Mouse (Mus musculus) cerebellum, adult 2 months (tissue): ENCODE measurements around the gene Unc93a. TPM values are rescaled to one million over a fixed set of nuclear protein-coding genes. Genes with fewer than 3 reads are reported as not detected.
"Not testable (repeated sequence)": the region's sequence is repeated elsewhere in the genome, so short reads cannot be mapped to it uniquely, and the experiment has no call there.

Experiments
- DNase-seq, 2 experiments: peaks; one replicate each; pipeline ENCODE4 v3.0.0; 2021
- H3K27ac ChIP-seq: fragments of 200-500 bp; 2 replicates; pipeline ENCODE4 v1.5.1; 2012; ENCODE audit warnings: low read length, control low read depth, inconsistent platforms; ENCODE audit not compliant: insufficient read depth
- H3K27me3 ChIP-seq: fragments of 200-500 bp; 2 replicates; pipeline ENCODE4 v1.6.1; 2012; ENCODE audit warnings: inconsistent platforms, mild to moderate bottlenecking, low read length, moderate library complexity; ENCODE audit not compliant: control insufficient read depth, insufficient read depth
- H3K4me1 ChIP-seq: fragments of 200-500 bp; 2 replicates; pipeline ENCODE4 v1.6.1; 2011; ENCODE audit warnings: low read length; ENCODE audit not compliant: control insufficient read depth, insufficient read depth
- H3K4me3 ChIP-seq: fragments of 200-500 bp; replicated peaks from 2 replicates; pipeline ENCODE3; 2011; ENCODE audit warnings: mild to moderate bottlenecking, low read depth, low read length, control low read depth; ENCODE audit not compliant: insufficient read depth
- WGBS: fragments of 180-500 bp; shearing (Covaris S2); methylation state at CpG from one replicate; pipeline ENCODE4 v1.1.7; 2018; 5-methylcytosine and 5-hydroxymethylcytosine counted together
- polyA plus RNA-seq: library from polyadenylated mRNA; depleted of rRNA; stranded (reverse); fragments of >200 nt; gene quantifications from 2 replicates; pipeline ENCODE4 v1.2.3, GENCODE M21; 2012; rRNA removed

Unc93a gene
- polyA plus RNA-seq: not detected in 2 replicates

DNA sequence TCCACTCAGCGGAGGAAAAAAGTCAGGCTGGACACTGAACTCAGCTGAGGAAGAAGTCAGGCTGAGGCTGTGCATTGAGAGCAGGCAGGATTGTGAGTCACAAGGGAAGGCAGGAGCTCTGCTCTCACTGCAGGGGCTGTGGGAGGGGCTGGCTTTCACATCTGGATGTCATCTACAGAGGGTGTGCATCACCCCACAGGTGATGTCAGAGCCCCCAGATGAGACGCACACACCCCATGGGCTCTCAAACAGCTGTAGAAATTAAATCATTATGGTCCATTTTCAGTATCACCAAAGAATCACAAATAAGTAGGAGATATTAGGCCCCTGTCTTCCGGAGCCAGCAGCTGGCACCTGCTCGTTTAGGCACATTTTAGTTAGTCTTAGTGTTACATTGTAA lies at the start of gene Unc93a:
Unc93a (minus strand) TSS at position 101 of the 400 bp plus-strand sequence.
- H3K4me1 ChIP-seq, H3K27me3 ChIP-seq, DNase-seq, H3K4me3 ChIP-seq, H3K27ac ChIP-seq: not testable (repeated sequence)
- 68% methylated on average over 3 of the region's 4 CpGs for WGBS

DNA sequence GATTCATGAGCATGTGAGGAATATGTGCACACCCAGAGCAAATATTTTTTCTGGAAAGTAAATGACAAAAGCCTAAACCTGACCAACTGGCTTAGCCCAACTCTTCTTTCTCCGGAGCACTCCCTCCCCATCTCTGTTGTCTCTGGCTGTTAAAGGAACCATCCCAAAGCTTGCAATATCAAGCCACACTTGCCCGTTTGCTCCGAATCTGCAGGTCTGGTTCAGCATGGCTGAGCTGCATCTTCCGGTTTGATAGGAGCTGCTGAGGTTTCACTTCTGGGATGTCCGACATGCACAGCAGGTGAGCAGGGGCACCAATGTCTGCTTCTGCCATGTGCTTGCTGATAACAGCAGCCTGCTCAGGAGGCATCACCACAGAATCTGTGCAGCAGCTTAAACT lies 48.9 kb upstream of the Unc93a start:
- DNase-seq, H3K4me3 ChIP-seq, H3K27me3 ChIP-seq, H3K27ac ChIP-seq, H3K4me1 ChIP-seq: not testable (repeated sequence)
- 89% methylated on average over 5 of the region's 5 CpGs for WGBS

GRCm38 (mm10) chr17:13179021-13179420 lies 47.4 kb upstream of the Unc93a start:
- 82% methylated on average over 4 of the region's 4 CpGs for WGBS
- H3K4me1 ChIP-seq, DNase-seq, H3K27ac ChIP-seq, H3K4me3 ChIP-seq, H3K27me3 ChIP-seq: not testable (repeated sequence)

DNA sequence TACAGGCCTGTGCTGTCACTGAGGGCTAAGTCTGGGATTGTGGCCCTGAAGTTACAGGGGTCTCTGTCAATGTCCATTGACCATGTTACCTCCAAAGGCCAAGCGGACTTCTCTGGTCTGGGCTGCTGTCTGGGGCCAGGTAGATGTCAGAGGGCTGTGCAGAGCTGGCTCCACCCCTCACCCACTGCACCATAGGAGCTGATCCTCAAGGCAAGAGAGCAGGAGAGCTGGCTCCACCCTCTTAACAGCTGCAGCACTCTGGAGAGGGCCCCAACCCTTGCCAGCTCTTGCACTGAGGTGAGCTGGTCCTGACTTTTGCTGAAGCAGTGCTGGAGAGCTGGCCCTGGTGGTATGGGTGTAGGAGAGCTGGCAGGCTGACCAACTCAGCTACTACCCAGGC lies 46.2 kb upstream of the Unc93a start:
- not testable (repeated sequence) for DNase-seq, H3K27ac ChIP-seq, H3K4me3 ChIP-seq, H3K4me1 ChIP-seq, H3K27me3 ChIP-seq
- WGBS: 44% methylated on average over 1 of the region's 1 CpGs

DNA sequence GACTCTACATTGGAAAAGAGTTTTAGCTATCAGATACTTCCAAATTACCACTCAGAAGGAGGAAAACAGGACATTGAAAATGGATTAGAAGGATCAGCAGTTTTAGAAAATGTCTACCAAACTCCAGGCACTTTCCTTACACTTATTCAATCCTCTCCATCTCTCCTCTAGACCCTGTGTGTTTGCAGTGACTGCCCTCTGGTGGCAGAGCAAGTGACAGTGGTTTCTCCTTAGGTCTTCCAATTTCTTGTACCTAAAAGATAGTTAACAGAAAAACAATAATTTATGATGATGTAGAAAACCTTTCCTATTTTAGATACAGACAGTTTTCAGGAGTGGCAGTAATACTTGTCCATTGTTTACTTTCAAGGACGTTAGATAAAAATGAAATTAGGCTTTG lies 44.0 kb upstream of the Unc93a start:
- 33% methylated on average over 1 of the region's 1 CpGs for WGBS
- not testable (repeated sequence) for H3K4me1 ChIP-seq, H3K27ac ChIP-seq

DNA sequence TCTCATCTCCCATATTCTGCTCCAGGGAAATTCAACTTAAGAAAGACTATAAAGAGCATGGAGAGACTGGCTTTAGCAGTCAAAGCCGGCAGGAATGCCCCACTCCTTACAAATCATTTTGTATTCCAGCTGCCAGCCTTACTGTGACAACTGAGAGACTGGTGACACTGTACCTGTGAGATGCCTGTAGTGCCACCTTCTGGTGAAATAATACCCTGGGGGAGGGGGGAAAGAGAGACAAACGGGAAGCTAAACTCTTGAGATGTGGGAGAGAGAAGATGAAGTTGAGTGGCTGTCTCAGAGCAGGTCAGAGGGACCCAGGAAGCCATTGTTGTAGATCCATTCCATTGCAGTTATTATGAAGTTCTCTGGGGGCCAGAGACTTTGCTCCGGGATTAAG lies 42.4 kb upstream of the Unc93a start:
- H3K4me3 ChIP-seq, DNase-seq, H3K27me3 ChIP-seq, H3K4me1 ChIP-seq, H3K27ac ChIP-seq: not testable (repeated sequence)
- 40% methylated on average over 2 of the region's 3 CpGs for WGBS

More for the DNA sequence above, 44.0 kb upstream of the Unc93a start:
- H3K4me3 ChIP-seq, H3K27me3 ChIP-seq, DNase-seq: not testable (repeated sequence)

DNA sequence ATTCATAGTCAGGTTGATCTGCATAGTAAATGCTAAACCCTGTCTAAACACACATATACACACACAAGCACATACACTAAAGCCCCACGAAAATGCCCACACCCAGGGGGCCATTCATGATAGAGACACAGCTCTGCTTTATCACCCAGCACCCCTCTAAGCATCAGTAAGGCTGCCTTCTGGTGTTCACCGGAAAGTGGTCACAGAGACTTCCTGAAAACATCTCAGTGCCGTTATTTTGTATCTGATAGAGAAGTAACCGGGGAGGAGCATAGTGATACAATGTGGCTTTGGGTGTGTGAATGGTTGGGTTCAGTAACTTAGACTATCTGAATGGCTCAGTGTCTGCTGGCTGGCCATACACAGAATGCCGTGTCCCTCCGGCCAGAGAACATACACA lies 42.0 kb upstream of the Unc93a start:
- DNase-seq, H3K4me1 ChIP-seq, H3K27me3 ChIP-seq, H3K27ac ChIP-seq, H3K4me3 ChIP-seq: not testable (repeated sequence)
- WGBS: 82% methylated on average over 6 of the region's 6 CpGs

- H3K4me3 ChIP-seq, H3K27ac ChIP-seq, DNase-seq, H3K4me1 ChIP-seq, H3K27me3 ChIP-seq: not testable (repeated sequence)
- 82% methylated on average over 7 of the region's 7 CpGs for WGBS
Observed at GRCm38 (mm10) chr17:13146128-13146527, 14.5 kb upstream of the Unc93a start.

DNA sequence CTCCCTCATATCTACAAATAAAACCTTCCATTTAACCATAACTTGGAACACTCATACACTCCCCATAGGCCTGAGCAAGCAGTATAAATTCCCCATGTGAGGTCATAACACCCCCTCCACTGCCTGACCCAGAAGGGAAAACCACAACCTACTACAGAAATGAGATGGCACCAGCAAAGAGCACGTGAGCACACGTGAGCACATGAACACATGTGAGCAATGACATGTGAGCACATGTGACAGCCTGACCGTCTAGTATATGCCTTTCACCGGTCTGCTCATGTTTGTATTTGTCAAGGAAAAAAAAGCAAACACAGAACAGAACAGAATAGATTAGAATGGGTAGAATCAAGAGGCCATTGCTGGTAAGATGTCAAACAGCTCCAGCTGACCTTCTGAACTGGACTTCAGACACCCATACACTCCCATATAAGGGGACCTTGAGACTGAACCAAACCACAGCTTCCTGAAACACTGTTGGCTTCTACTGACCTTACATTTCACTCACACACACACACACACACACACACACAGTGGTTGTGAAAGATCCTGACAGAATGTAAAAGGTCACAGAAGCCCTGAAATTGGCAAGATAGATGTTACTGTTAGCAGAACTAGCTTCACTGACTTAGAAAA lies 13.1 kb upstream of the Unc93a start:
- H3K27me3 ChIP-seq, H3K4me3 ChIP-seq, H3K4me1 ChIP-seq, DNase-seq, H3K27ac ChIP-seq: not testable (repeated sequence)
- WGBS: 91% methylated on average over 4 of the region's 4 CpGs

GRCm38 (mm10) chr17:13142665-13143064 lies 11.1 kb upstream of the Unc93a start:
- WGBS: no CpG with 5 or more reads among the region's 2 CpGs
- DNase-seq, H3K27ac ChIP-seq: not testable (repeated sequence)

GRCm38 (mm10) chr17:13135356-13135755 lies 3.7 kb upstream of the Unc93a start:
- 29% methylated on average over 1 of the region's 6 CpGs for WGBS
- H3K4me1 ChIP-seq, H3K27ac ChIP-seq, H3K27me3 ChIP-seq, H3K4me3 ChIP-seq: not testable (repeated sequence)
- DNase-seq: peak in 1 of 2 experiments; percentile 2

More at GRCm38 (mm10) chr17:13142665-13143064, 11.1 kb upstream of the Unc93a start:
- not testable (repeated sequence) for H3K27me3 ChIP-seq, H3K4me3 ChIP-seq, H3K4me1 ChIP-seq

DNA sequence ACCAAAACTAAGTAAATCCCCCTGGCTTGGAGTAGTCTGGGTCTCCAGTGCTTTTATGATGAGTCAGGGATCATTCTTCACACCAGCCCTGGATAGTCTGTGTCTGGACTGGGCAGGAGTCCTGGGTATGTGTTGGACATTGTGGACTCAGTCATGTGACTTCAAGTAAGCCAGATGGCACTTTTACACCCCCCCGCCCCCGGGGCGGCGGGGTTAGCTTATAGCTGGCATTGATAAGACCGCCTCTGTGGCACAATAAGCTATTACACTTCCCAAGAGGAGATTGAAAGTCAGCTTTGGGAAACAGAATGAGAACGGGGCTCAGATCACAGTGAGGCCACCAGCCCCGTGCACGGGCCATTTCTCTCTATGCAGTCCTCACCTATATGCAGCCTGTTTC lies 742 bp upstream of the Unc93a start:
- H3K4me1 ChIP-seq, DNase-seq, H3K27ac ChIP-seq, H3K4me3 ChIP-seq, H3K27me3 ChIP-seq: not testable (repeated sequence)
- 15% methylated on average over 8 of the region's 8 CpGs for WGBS

DNA sequence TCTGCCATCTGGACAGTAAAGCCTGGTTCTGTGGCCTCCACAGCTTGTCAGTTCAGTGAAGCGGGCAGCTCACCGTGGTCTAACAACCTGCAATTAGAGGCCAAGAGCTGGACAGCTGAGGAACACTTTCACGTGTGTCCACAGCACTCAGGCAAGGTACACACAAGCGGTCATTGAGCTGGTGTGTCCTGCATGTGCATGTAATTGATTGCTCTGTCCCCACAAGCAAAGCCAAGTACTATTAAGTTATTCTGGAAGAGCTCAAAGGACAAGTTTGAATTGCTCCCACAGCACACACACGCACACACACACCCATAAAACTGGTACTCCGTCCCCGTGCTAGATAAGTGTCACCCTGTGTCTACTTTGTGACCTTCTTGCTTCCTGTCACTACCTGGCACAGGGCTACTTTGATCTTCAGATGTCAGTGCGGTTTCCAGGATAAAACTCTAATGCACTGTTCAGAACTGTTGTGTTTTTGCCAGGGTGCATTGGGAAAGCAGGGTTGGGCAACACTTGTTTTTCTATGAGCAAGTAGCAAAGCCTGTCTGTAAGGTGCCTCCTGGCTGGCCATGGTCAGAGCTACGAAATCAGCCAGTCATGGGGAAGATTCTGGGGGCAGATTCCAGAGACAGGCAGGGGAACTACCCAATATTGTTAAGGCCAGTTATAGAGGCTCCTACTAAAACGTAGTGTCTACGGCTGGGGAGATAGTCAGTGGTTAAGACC lies 1.7 kb downstream of the Unc93a start:
- WGBS: 70% methylated on average over 9 of the region's 11 CpGs
- H3K4me1 ChIP-seq, H3K27me3 ChIP-seq, DNase-seq, H3K27ac ChIP-seq, H3K4me3 ChIP-seq: not testable (repeated sequence)
